8 mouse cellular contexts compared by ENCODE assay signal in the genomic region with DNA sequence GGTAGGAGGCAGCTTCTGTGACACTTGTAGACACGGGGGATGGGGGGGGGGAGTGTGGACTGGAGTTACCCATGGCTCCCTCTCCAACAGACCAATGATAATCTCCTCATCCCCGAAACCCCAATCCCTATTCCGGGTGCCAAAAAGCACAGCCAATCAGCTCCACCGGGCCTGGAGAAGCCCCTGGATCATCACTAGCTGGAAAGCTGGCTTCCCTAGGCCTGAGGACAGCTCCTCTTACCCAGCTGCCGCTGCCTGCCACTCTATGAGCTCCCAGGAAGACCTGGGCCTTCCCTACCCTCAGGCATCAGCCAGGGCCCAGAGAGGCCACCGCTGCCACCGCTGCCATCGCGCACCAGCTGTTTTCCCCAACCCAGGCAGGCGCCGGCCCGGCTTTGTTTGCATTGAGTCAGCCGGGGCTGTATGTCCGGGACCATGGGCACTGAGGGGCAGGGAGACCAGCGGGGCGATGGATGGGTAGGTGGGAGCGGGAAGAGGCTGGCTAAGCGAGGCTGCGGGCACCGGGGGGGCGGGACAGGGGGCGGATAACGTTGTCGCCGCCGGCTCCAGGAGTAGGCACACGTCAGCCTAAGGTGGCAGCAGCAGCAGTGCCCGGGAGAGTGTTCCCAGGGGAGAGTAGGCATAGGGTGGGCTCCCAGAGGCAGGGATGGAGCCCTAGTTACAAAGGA. TPM values are rescaled to one million over a fixed set of nuclear protein-coding genes. Genes with fewer than 3 reads are reported as not detected.
DNase-seq lines count a peak whose midpoint lies in the region; ATAC-seq and TF ChIP-seq lines count a peak whose summit lies in the region.

No protein-coding gene starts in this region.

- peak overlapping the region; percentile 96 for H3K4me2 ChIP-seq in heart, postnatal 0 days (ENCODE audit: low read depth, low read length)
- H3K4me2 ChIP-seq in limb, embryonic 11.5 days (ENCODE audit: low read depth, severe bottlenecking): peak overlapping the region; percentile 73

- WGBS in heart, postnatal 0 days: 9% methylated on average over 21 of the region's 28 CpGs
- WGBS in limb, embryonic 11.5 days: 2% methylated on average over 27 of the region's 28 CpGs

- TF ChIP-seq CTCF in C2C12 (IDR thresholded peaks at IDR 0.05; ENCODE audit: control insufficient read depth, insufficient read depth, insufficient read length): no peak
- no peak for TF ChIP-seq CTCF in heart, postnatal 0 days (IDR thresholded peaks at IDR 0.05; ENCODE audit: low read depth)

- no peaks in the 10 kb centered on the region for H3K36me3 ChIP-seq in C2C12 (ENCODE audit: control insufficient read depth, insufficient read depth)
- H3K36me3 ChIP-seq in heart, postnatal 0 days (replicated peaks; ENCODE audit: control insufficient read depth, insufficient read depth, low read length): no peaks in the 10 kb centered on the region
- no peaks in the 10 kb centered on the region for H3K36me3 ChIP-seq in limb, embryonic 11.5 days (ENCODE audit: control insufficient read depth, insufficient read depth, low read length)

- no peak for TF ChIP-seq EP300 in heart, postnatal 0 days (IDR thresholded peaks at IDR 0.05; ENCODE audit: low read depth)

- H3ac ChIP-seq in C2C12 (ENCODE audit: control insufficient read depth, insufficient read length, low read depth): peak overlapping the region; percentile 51

- H3K9ac ChIP-seq in heart, postnatal 0 days (replicated peaks; ENCODE audit: low read depth, low read length): peak overlapping the region; percentile 61
- H3K9ac ChIP-seq in limb, embryonic 11.5 days (ENCODE audit: low read length): no peak overlapping the region

- H3K27me3 ChIP-seq in C2C12 (ENCODE audit: control insufficient read depth, insufficient read depth, insufficient read length): no peaks in the 10 kb centered on the region
- H3K27me3 ChIP-seq in heart, postnatal 0 days (ENCODE audit: control insufficient read depth, insufficient read depth, low read length): peaks cover 17% of the 10 kb centered on the region; the same call in 1 of the 2 replicates
- H3K27me3 ChIP-seq in limb, embryonic 11.5 days (ENCODE audit: control insufficient read depth, insufficient read depth, low read length): peaks cover 41% of the 10 kb centered on the region

- no peaks in the 10 kb centered on the region for H3K79me3 ChIP-seq in C2C12 (ENCODE audit: low read depth)

- peak; percentile 49 for DNase-seq in embryo, embryonic 11 days
- no peak for DNase-seq in embryo, embryonic 10 days (ENCODE audit: low spot score)
- peak; percentile 79 to 82 for DNase-seq in cerebellum, postnatal 10 days
- no peak for DNase-seq in heart, postnatal 0 days (ENCODE audit: low spot score)
- no peak for DNase-seq in limb, embryonic 11.5 days (ENCODE audit: low spot score)
- DNase-seq in right cerebral cortex, adult 18-20 months: peak; percentile 73
- DNase-seq in spleen, postnatal 10 days (ENCODE audit: low spot score in 2 of 2): no peak

- ATAC-seq in heart, postnatal 0 days (ENCODE audit: insufficient read depth, low read depth): no peak; the same call in 1 of the 2 replicates
- no peak for ATAC-seq in limb, embryonic 11.5 days (ENCODE audit: insufficient number of reproducible peaks, low FRiP score, low TSS enrichment, low read depth)

- H3K9me3 ChIP-seq in heart, postnatal 0 days (replicated peaks; ENCODE audit: control insufficient read depth, low read length): no peaks in the 10 kb centered on the region
- H3K9me3 ChIP-seq in limb, embryonic 11.5 days (ENCODE audit: control insufficient read depth, low read length): no peaks in the 10 kb centered on the region

- H3K4me3 ChIP-seq in C2C12 (ENCODE audit: insufficient read depth, poor library complexity, severe bottlenecking): peak overlapping the region; percentile 26
- peak overlapping the region; percentile 68 for H3K4me3 ChIP-seq in heart, postnatal 0 days (ENCODE audit: low read depth, low read length)
- H3K4me3 ChIP-seq in limb, embryonic 11.5 days (ENCODE audit: low read depth, low read length): peak overlapping the region; percentile 28

- H3K79me2 ChIP-seq in C2C12 (ENCODE audit: control insufficient read depth, insufficient read depth): no peaks in the 10 kb centered on the region

- no peak overlapping the region for H3K27ac ChIP-seq in heart, postnatal 0 days (ENCODE audit: low read depth)
- no peak overlapping the region for H3K27ac ChIP-seq in limb, embryonic 11.5 days (replicated peaks; ENCODE audit: low read depth, low read length)

- H3K4me1 ChIP-seq in heart, postnatal 0 days (ENCODE audit: control insufficient read depth, insufficient read depth): peaks cover 18% of the 10 kb centered on the region
- H3K4me1 ChIP-seq in limb, embryonic 11.5 days (ENCODE audit: control insufficient read depth, insufficient read depth, low read length): peaks cover 11% of the 10 kb centered on the region

TF ChIP-seq in C2C12, 6 proteins besides CTCF, POLR2A, EP300 and RAD21:
- no peak for TF ChIP-seq MAX (IDR thresholded peaks at IDR 0.05)
- TF ChIP-seq MYOD1 (IDR thresholded peaks at IDR 0.05; ENCODE audit: control insufficient read depth, insufficient read length, low read depth): no peak
- no peak for TF ChIP-seq CEBPB (IDR thresholded peaks at IDR 0.05; ENCODE audit: low read depth)
- no peak for TF ChIP-seq USF1 (IDR thresholded peaks at IDR 0.05; ENCODE audit: low read depth)
- no peak for TF ChIP-seq FOSL1 (IDR thresholded peaks at IDR 0.05; ENCODE audit: insufficient read depth, low read length, poor library complexity, severe bottlenecking)
- TF ChIP-seq MYOG (IDR thresholded peaks at IDR 0.05; ENCODE audit: control insufficient read depth, extremely low read depth, insufficient read length): no peak

RNA-seq across cellular contexts. Expression of gene Hid1, which starts 0.7 kb away (rescaled TPM):
- 14.4 TPM for polyA plus RNA-seq in C2C12 (2012; fragmentation: generic; extraction: Trizol)
- 8.3 and 11.9 TPM in 2 replicates for total RNA-seq in heart, postnatal 0 days (2014; rRNA removed; ENCODE audit: low replicate concordance)
- polyA plus RNA-seq in heart, postnatal 0 days (2015; fragmentation: Nextera tagmentation; extraction: Ambion mirVana): 5.3 and 5.4 TPM in 2 replicates
- 1.6 and 2.5 TPM in 2 replicates for polyA plus RNA-seq in limb, embryonic 11.5 days (2014; fragmentation: Nextera tagmentation; extraction: Ambion mirVana)

RNA-seq across cellular contexts. Expression of gene Cdr2l, which starts 14.9 kb away (rescaled TPM):
- 23.2 TPM for polyA plus RNA-seq in C2C12 (2012; fragmentation: generic; extraction: Trizol)
- total RNA-seq in heart, postnatal 0 days (2014; rRNA removed; ENCODE audit: low replicate concordance): 23.1 and 26.7 TPM in 2 replicates
- 5.2 and 5.6 TPM in 2 replicates for polyA plus RNA-seq in heart, postnatal 0 days (2015; fragmentation: Nextera tagmentation; extraction: Ambion mirVana)
- 14.6 and 15.1 TPM in 2 replicates for polyA plus RNA-seq in limb, embryonic 11.5 days (2014; fragmentation: Nextera tagmentation; extraction: Ambion mirVana)

RNA-seq across cellular contexts. Expression of gene Otop3, which starts 32.3 kb away (rescaled TPM):
- polyA plus RNA-seq in C2C12 (2012; fragmentation: generic; extraction: Trizol): not detected
- not detected in 2 replicates for total RNA-seq in heart, postnatal 0 days (2014; rRNA removed; ENCODE audit: low replicate concordance)
- not detected in 2 replicates for polyA plus RNA-seq in heart, postnatal 0 days (2015; fragmentation: Nextera tagmentation; extraction: Ambion mirVana)
- not detected in 2 replicates for polyA plus RNA-seq in limb, embryonic 11.5 days (2014; fragmentation: Nextera tagmentation; extraction: Ambion mirVana)

RNA-seq across cellular contexts. Expression of gene Mrpl58, which starts 36.7 kb away (rescaled TPM):
- polyA plus RNA-seq in C2C12 (2012; fragmentation: generic; extraction: Trizol): 186 TPM
- 107 and 285 TPM in 2 replicates for total RNA-seq in heart, postnatal 0 days (2014; rRNA removed; ENCODE audit: low replicate concordance)
- polyA plus RNA-seq in heart, postnatal 0 days (2015; fragmentation: Nextera tagmentation; extraction: Ambion mirVana): 224 and 232 TPM in 2 replicates
- polyA plus RNA-seq in limb, embryonic 11.5 days (2014; fragmentation: Nextera tagmentation; extraction: Ambion mirVana): 187 and 197 TPM in 2 replicates

RNA-seq across cellular contexts. Expression of gene Ush1g, which starts 45.0 kb away (rescaled TPM):
- polyA plus RNA-seq in C2C12 (2012; fragmentation: generic; extraction: Trizol): 0.01 TPM
- total RNA-seq in heart, postnatal 0 days (2014; rRNA removed; ENCODE audit: low replicate concordance): 0.31 TPM in 1 of 2 replicates, not detected in the other
- 0.03 and 0.05 TPM in 2 replicates for polyA plus RNA-seq in heart, postnatal 0 days (2015; fragmentation: Nextera tagmentation; extraction: Ambion mirVana)
- polyA plus RNA-seq in limb, embryonic 11.5 days (2014; fragmentation: Nextera tagmentation; extraction: Ambion mirVana): not detected in 2 replicates

Comparison
In these comparisons a context has a peak if more than half of its experiments do, and no peak if none do; other contexts are left out.
1. DNase-seq: peak in embryo, embryonic 11 days (single experiment), cerebellum, postnatal 10 days (2 of 2) and right cerebral cortex, adult 18-20 months (single experiment); none in embryo, embryonic 10 days (single experiment), heart, postnatal 0 days (single experiment), limb, embryonic 11.5 days (single experiment) and spleen, postnatal 10 days (0 of 2).
2. Peak in every context shown above with its lines, with median percentiles within 50 percentile points of each other: H3K4me3 ChIP-seq.